ENCODE assay signal across 23 mouse cellular contexts in genomic region chr1:33799620-33800019, GRCm38 (mm10).
"Had no signal": no experiment of that assay in that cellular context is flagged by ENCODE, and none has a peak within 500 bp of the region (broad histone marks: within the 10 kb centered on the region; RNA-seq: fewer than 3 reads in every experiment).

No protein-coding gene starts in this region.

- DNase-seq: gastrocnemius, postnatal 14 days; gastrocnemius, postnatal 36 days; heart, adult 18-20 months; heart, postnatal 14 days; heart, postnatal 36 days; kidney, adult 11 months; kidney, adult 2 months; kidney, adult 9 months; kidney, postnatal 10 days; kidney, postnatal 25 days; layer of hippocampus, adult 9-11 months; layer of hippocampus, postnatal 36 days; left cerebral cortex, postnatal 4 days had no signal

- H3K27ac ChIP-seq: heart, embryonic 10.5 days; hindbrain, embryonic 13.5 days; hindbrain, embryonic 15.5 days; hindbrain, postnatal 0 days; limb, embryonic 13.5 days; limb, embryonic 15.5 days; liver, embryonic 12.5 days; liver, embryonic 14.5 days had no signal

- H3K27me3 ChIP-seq: heart, embryonic 12.5 days; hindbrain, embryonic 13.5 days; hindbrain, embryonic 15.5 days; limb, embryonic 13.5 days; limb, embryonic 15.5 days; liver, embryonic 12.5 days had no signal

- H3K4me2 ChIP-seq: heart, embryonic 12.5 days; hindbrain, embryonic 13.5 days; hindbrain, embryonic 15.5 days; limb, embryonic 13.5 days; limb, embryonic 15.5 days; liver, embryonic 12.5 days had no signal

- H3K9ac ChIP-seq: heart, embryonic 12.5 days; hindbrain, embryonic 13.5 days; hindbrain, embryonic 15.5 days; limb, embryonic 13.5 days; limb, embryonic 15.5 days; liver, embryonic 12.5 days; liver, embryonic 14.5 days had no signal

- ATAC-seq: hindbrain, postnatal 0 days; intestine, embryonic 16.5 days; liver, embryonic 12.5 days had no signal

- H3K9me3 ChIP-seq: heart, embryonic 10.5 days; heart, embryonic 12.5 days; hindbrain, embryonic 13.5 days; hindbrain, embryonic 15.5 days; limb, embryonic 13.5 days; limb, embryonic 15.5 days; liver, embryonic 12.5 days had no signal

- H3K4me3 ChIP-seq: heart, embryonic 10.5 days; heart, embryonic 12.5 days; hindbrain, embryonic 13.5 days; hindbrain, embryonic 15.5 days; limb, embryonic 13.5 days; limb, embryonic 15.5 days; liver, embryonic 12.5 days had no signal

- H3K4me1 ChIP-seq: heart, embryonic 10.5 days; heart, embryonic 12.5 days; hindbrain, embryonic 13.5 days; hindbrain, embryonic 15.5 days; limb, embryonic 13.5 days; limb, embryonic 15.5 days; liver, embryonic 12.5 days had no signal
